Mouse (Mus musculus) ES-E14 (cell line): Measurements from ENCODE around the gene Acot7. TPM values are rescaled to one million over a fixed set of nuclear protein-coding genes. Genes with fewer than 3 reads are reported as not detected.

Experiments used
- DNase-seq: peaks from one replicate; pipeline ENCODE4 v3.0.0-alpha.2; 2013; ENCODE audit warnings: low read depth, low spot score
- H3K27ac ChIP-seq: 2 replicates; pipeline ENCODE4 v1.5.1; 2012; ENCODE audit warnings: low read depth, mild to moderate bottlenecking, low read length, moderate library complexity, mixed read lengths; ENCODE audit not compliant: poor library complexity, insufficient read depth, severe bottlenecking
- H3K36me3 ChIP-seq: 2 replicates; pipeline ENCODE4 v1.6.1; 2012; ENCODE audit warnings: mild to moderate bottlenecking, low read length, moderate library complexity, mixed read lengths; ENCODE audit not compliant: control insufficient read depth, poor library complexity, insufficient read depth, severe bottlenecking
- H3K4me1 ChIP-seq, 2 experiments: fragments of 150-350 bp in 1 of 2; sonication (generic) in 1 of 2; 2 replicates each; pipeline ENCODE4 v1.6.1; 2012; ENCODE audit warnings: low read length in 2 of 2, mild to moderate bottlenecking in 1 of 2, mixed read lengths in 1 of 2; ENCODE audit not compliant: control insufficient read depth in 2 of 2, insufficient read depth in 2 of 2, poor library complexity in 1 of 2
- H3K4me3 ChIP-seq, 2 experiments: fragments of 150-350 bp in 1 of 2; sonication (generic) in 1 of 2; 2 replicates each; pipeline ENCODE4 v1.5.1; 2012; ENCODE audit warnings: low read length in 2 of 2, low read depth in 1 of 2, mild to moderate bottlenecking in 1 of 2, mixed read lengths in 1 of 2; ENCODE audit not compliant: insufficient read depth in 1 of 2, poor library complexity in 1 of 2, severe bottlenecking in 1 of 2
- H3K9ac ChIP-seq: 2 replicates; pipeline ENCODE4 v1.6.1; 2012; ENCODE audit warnings: low read depth, mild to moderate bottlenecking, low read length, mixed read lengths; ENCODE audit not compliant: poor library complexity, insufficient read depth, severe bottlenecking
- H3K9me3 ChIP-seq: fragments of 150-350 bp; sonication (generic); 2 replicates; pipeline ENCODE4 v1.6.1; 2012; ENCODE audit warnings: low read depth, mild to moderate bottlenecking, low read length; ENCODE audit not compliant: control insufficient read depth, insufficient read depth
- CHD2 ChIP-seq: IDR thresholded peaks from 2 replicates; pipeline ENCODE4 v1.6.1; 2014; ENCODE audit warnings: mild to moderate bottlenecking, low read depth, low read length, inconsistent platforms
- HCFC1 ChIP-seq: IDR thresholded peaks from 2 replicates; pipeline ENCODE4 v1.6.1; 2012; ENCODE audit warnings: low read length, inconsistent platforms, borderline replicate concordance; ENCODE audit not compliant: insufficient read depth
- MAFK ChIP-seq: IDR thresholded peaks from 2 replicates; pipeline ENCODE4 v1.6.1; 2014; ENCODE audit warnings: mild to moderate bottlenecking, low read depth, low read length, inconsistent platforms; ENCODE audit not compliant: insufficient read depth
- ZC3H11A ChIP-seq: IDR thresholded peaks from 2 replicates; pipeline ENCODE4 v1.6.1; 2012; ENCODE audit warnings: low read depth, mild to moderate bottlenecking, inconsistent platforms, low read length, borderline replicate concordance
- ZNF384 ChIP-seq: IDR thresholded peaks from 2 replicates; pipeline ENCODE4 v1.6.1; 2012; ENCODE audit warnings: low read depth, low read length, inconsistent platforms
- in situ Hi-C, 2 experiments: fragments of 600-800 bp; cut with MboI; formaldehyde crosslinking; loops; one replicate each; pipeline ENCODE4 v1.15.1; 2025; ENCODE audit warnings: low sequenced_read_pairs in 2 of 2, inconsistent platforms in 1 of 2; ENCODE audit not compliant: unreplicated experiment in 2 of 2
- total RNA-seq: library from RNA; depleted of rRNA; stranded (reverse); fragments of 300-350 nt; gene quantifications from 2 replicates; pipeline ENCODE4 v1.2.3, GENCODE M21; 2012

The Acot7 gene
- total RNA-seq, 1 experiment = 51.9 TPM

DNA sequence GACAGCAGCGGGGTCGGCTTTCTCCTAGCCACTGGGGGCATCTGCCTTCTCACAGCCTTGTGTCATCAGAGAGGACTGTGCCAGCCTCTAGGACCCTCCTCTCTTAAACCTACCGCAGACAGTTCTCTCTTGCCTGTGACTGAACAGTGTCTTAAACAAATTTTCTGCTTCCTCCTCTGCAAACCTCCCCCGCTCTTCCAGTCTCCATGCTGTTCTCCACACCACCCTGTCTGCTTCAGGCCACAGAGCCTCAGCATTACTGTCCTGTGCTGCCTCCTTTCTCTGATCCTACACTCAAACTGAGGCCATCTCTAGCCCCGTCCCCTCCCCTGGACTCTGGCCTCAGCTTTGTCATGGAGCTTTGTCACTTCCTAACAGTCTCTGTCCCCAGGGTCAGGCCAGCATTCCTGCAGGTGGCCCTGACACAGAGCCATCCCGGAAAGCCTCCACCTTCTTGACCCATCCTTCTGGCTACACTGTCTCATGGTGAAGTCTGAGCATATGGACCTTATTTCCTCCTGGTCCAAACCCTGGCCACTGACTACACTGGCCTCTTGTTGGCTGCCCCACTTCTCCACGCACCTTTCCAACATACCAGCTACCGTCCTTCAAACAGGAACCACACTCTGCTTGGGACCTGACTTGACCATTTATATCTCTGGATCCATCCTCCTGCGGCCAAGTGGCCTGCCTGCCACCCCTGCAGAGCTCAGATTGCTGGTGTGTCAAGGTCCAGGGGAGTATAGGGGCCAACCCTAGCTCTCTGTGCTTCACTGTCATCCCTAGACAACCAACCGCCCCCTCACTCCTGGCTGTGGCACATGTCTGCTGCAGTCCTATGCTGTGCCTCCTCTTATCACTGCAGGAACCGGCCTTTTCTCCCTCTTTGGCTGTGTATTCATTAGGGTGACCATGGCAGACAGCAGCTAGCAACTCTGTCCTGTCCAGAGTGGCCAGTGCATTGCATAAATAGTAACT is 66.9 kb downstream of the Acot7 start:
- peaks cover 0 to 3% of the 10 kb centered on the region in 2 experiments; a peak in 1 of 4 replicates for H3K4me1 ChIP-seq
- H3K36me3 ChIP-seq = peaks cover 7% of the 10 kb centered on the region; the same call in 1 of the 2 replicates
- no peak overlapping the region for H3K9ac ChIP-seq
- H3K4me3 ChIP-seq = no peak overlapping the region
- DNase-seq = no peak
- no peak for TF ChIP-seq HCFC1
- TF ChIP-seq CHD2 = no peak
- no peak for TF ChIP-seq ZC3H11A
- H3K9me3 ChIP-seq = no peaks in the 10 kb centered on the region
- H3K27ac ChIP-seq = no peak overlapping the region
- in situ Hi-C loops = no loop called here

DNA sequence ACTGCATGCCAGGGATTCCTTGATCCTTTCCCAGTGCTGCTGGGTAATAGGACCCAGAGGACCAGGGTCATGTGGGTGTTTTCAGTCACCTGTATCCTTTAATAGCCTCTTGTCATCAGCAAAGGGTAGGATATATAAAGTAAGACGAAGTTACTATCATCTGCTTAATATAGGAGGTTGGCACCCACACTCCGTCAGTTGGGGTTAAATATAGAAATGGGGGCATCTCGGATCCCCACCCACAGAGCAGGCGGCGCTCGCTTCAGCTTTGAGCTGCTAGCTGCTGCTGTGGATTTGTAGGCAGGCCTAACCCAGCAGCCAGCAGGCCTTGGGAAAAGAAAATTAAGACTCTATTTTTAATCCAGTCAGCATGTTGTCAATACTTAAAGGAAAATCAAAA is 68.1 kb downstream of the Acot7 start:
- DNase-seq = no peak
- no peak overlapping the region for H3K4me3 ChIP-seq
- TF ChIP-seq ZNF384 = no peak
- TF ChIP-seq MAFK = no peak
- no peak for TF ChIP-seq ZC3H11A
- TF ChIP-seq CHD2 = no peak
- TF ChIP-seq HCFC1 = no peak
- no peaks in the 10 kb centered on the region for H3K4me1 ChIP-seq
- no peak overlapping the region for H3K9ac ChIP-seq
- H3K36me3 ChIP-seq = peaks cover 4% of the 10 kb centered on the region; the same call in 1 of the 2 replicates
- in situ Hi-C loops = no loop called here
- no peak overlapping the region for H3K27ac ChIP-seq
- H3K9me3 ChIP-seq = no peaks in the 10 kb centered on the region

DNA sequence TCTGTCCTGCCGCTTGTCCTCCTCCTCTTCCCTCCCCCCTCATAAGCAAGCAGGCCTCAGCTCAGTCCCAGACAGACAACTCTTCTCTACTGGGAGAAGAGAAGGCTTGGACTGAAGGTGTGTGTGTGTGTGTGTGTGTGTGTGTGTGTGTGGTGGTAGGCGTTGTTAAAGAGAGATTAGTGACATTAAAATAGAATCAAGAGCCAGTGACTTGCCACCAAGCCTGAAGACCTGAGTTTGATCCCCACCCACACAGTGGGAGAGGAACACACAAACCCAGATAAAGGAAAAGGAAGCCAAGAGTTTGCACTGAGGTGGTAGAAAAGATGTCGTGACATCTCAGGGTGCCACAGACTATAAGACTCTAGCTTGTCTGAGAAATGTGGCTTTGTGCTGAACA is 69.3 kb downstream of the Acot7 start:
- no peaks in the 10 kb centered on the region for H3K9me3 ChIP-seq
- in situ Hi-C loops = no loop called here
- no peaks in the 10 kb centered on the region for H3K4me1 ChIP-seq
- H3K36me3 ChIP-seq = 0 out of 2 replicates have a peak, but pooled peaks cover 4% of the 10 kb centered on the region
- TF ChIP-seq ZC3H11A = no peak
- H3K27ac ChIP-seq = no peak overlapping the region
- DNase-seq = no peak
- no peak overlapping the region for H3K4me3 ChIP-seq
- no peak overlapping the region for H3K9ac ChIP-seq

- TF ChIP-seq ZC3H11A (no peak), CHD2 (no peak), ZNF384 (no peak), MAFK (no peak), HCFC1 (no peak)
- Histone ChIP-seq H3K27ac (no peak overlapping the region), H3K4me1 (no peaks in the 10 kb centered on the region), H3K9me3 (no peaks in the 10 kb centered on the region), H3K4me3 (no peak overlapping the region), H3K9ac (no peak overlapping the region), H3K36me3 (peaks cover 5% of the 10 kb centered on the region; the same call in 1 of the 2 replicates)
- in situ Hi-C loops = no loop called here
- no peak for DNase-seq
Observed at GRCm38 (mm10) chr4:152250615-152251014, 72.7 kb downstream of the Acot7 start.
